Mouse (Mus musculus) spleen, adult 2 months (tissue): ENCODE data around the gene Blvrb.

Experiments used
- CTCF ChIP-seq: fragments of 200-500 bp; IDR thresholded peaks from 2 replicates; pipeline ENCODE4 v1.5.1; 2011; ENCODE audit warnings: mild to moderate bottlenecking, inconsistent platforms; ENCODE audit not compliant: insufficient read depth, insufficient read length, insufficient replicate concordance; ENCODE audit errors: extremely low read depth
- POLR2A ChIP-seq: fragments of 200-500 bp; IDR thresholded peaks from 2 replicates; pipeline ENCODE4 v1.6.1; 2011; ENCODE audit warnings: low read depth, low read length, inconsistent platforms

GRCm38 (mm10) chr7:27508648-27509005 lies 60.8 kb downstream of the Blvrb start:
- peak; percentile 57; the same call in 1 of the 2 replicates for TF ChIP-seq CTCF
- TF ChIP-seq POLR2A: no peak
